Mouse (Mus musculus) forebrain, postnatal 0 days (tissue): ENCODE measurements at regions not wholly inside any gene's neighbourhood (a gene's known extent, or its start where the extent isn't known, plus 50 kb on each side); places are given as distances from the start of the nearest gene placed in this dataset.

Experiments used
- ATAC-seq: fragments of 200-750 bp; cut with Nextera tagmentation; 2 replicates; pipeline ENCODE4 v1.8.0; 2017; ENCODE audit warnings: mild to moderate bottlenecking, moderate library complexity
- DNase-seq: peaks from one replicate; pipeline ENCODE4 v3.0.0-alpha.2; 2015
- H3K27ac ChIP-seq: fragments of 300-500 bp; sonication (generic); 2 replicates; pipeline ENCODE4 v1.5.1; 2014; ENCODE audit warnings: low read depth, mild to moderate bottlenecking, antibody characterized with exemption, low read length, moderate library complexity, mixed read lengths
- H3K27me3 ChIP-seq: fragments of 300-500 bp; sonication (generic); 2 replicates; pipeline ENCODE4 v1.6.1; 2014; ENCODE audit warnings: mild to moderate bottlenecking, low read length, mixed read lengths; ENCODE audit not compliant: insufficient read depth
- H3K36me3 ChIP-seq: fragments of 300-500 bp; sonication (generic); 2 replicates; pipeline ENCODE4 v1.6.1; 2014; ENCODE audit warnings: mild to moderate bottlenecking, moderate library complexity; ENCODE audit not compliant: insufficient read depth
- H3K4me1 ChIP-seq: fragments of 300-500 bp; sonication (generic); 2 replicates; pipeline ENCODE4 v1.6.1; 2014; ENCODE audit warnings: antibody characterized with exemption; ENCODE audit not compliant: insufficient read depth
- H3K4me2 ChIP-seq: fragments of 300-500 bp; sonication (generic); 2 replicates; pipeline ENCODE4 v1.6.1; 2014; ENCODE audit warnings: low read depth, mild to moderate bottlenecking, moderate library complexity
- H3K4me3 ChIP-seq: fragments of 300-500 bp; sonication (generic); 2 replicates; pipeline ENCODE4 v1.5.1; 2014; ENCODE audit warnings: low read depth, low read length, mixed read lengths
- H3K9ac ChIP-seq: fragments of 300-500 bp; sonication (generic); 2 replicates; pipeline ENCODE4 v1.6.1; 2014; ENCODE audit warnings: mild to moderate bottlenecking
- H3K9me3 ChIP-seq: fragments of 300-500 bp; sonication (generic); 2 replicates; pipeline ENCODE4 v1.6.1; 2016; ENCODE audit warnings: low read length
- CTCF ChIP-seq: sonication (generic); IDR thresholded peaks from 2 replicates; pipeline ENCODE4 v1.5.1; 2016; ENCODE audit warnings: antibody characterized with exemption, control low read depth, low read depth
- WGBS: fragments of 180-500 bp; shearing (Covaris S2); extraction: QIAGEN DNeasy Blood & Tissue Kit; methylation state at CpG from one replicate; pipeline ENCODE4 v1.1.7; 2014; 5-methylcytosine and 5-hydroxymethylcytosine counted together

DNA sequence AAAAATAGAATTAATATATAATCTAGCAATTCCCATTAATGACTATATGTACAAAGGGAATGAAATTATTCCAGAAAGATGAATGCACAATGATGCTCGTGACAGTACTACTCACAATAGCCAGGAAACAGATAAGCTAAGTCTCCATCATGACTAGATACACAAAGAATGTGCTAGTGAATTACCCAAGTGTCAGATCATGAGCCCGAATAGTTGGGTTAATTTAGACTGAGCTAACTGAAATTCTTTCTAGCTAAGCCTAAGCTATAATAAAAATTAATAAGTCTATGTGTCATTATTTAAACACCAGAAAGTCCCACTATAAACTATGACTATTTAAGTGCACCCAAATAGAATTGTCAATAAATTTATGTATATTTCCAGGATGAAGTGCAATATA, 418.4 kb upstream of the Gm10306 start:
- Histone ChIP-seq H3K4me3 (no peak overlapping the region), H3K27ac (no peak overlapping the region), H3K27me3 (no peaks in the 10 kb centered on the region), H3K4me1 (no peaks in the 10 kb centered on the region), H3K9ac (no peak overlapping the region), H3K9me3 (no peaks in the 10 kb centered on the region), H3K36me3 (no peaks in the 10 kb centered on the region), H3K4me2 (no peak overlapping the region)
- no peak for ATAC-seq
- TF ChIP-seq CTCF = no peak
- DNase-seq = no peak
- 81% methylated on average over 2 of the region's 2 CpGs for WGBS

DNA sequence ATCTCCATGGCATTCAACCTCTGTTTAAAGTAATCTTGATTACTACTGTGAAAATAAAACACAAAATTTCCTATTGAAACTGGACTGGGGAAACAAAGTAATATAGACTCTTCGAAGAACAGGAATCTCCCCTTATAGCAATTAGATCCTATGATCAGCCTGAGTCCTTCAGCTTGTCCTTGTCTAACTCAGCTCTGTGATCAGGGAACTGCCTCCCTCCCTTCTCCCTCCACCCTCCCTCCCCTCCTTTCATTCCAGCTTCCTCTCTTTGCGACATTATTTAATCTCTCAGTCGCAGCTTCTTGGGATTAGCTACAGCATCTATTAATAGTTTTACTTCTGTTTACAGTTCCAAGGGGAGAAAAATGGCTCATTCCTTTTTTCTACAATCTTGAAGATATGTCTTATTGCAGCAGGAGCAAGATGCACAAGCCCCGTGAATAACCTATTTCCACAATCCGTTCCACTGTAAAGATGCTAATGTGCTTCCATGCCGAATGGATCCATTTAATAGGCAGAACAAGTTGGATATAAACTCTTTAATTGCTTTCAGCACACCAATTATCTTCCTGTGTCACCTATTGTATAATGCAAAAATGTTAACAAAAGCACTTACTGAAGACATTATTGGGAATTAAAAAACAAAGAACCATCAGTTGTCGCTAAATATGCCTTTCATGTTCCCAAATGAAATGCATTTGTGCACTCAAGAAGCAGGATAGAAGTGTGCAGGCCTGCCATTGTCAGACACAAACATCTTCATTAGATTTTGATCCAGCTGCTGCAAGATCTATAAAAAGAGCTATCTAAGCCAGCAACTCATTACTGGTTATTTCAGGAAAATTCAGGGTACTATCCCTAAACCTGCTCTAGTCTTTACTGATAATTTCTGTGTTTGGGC, 411.2 kb upstream of the Gm10306 start:
- no peak overlapping the region for H3K27ac ChIP-seq
- no peaks in the 10 kb centered on the region for H3K4me1 ChIP-seq
- H3K9ac ChIP-seq = no peak overlapping the region
- ATAC-seq (peak; percentile 60; the same call in 1 of the 2 replicates), DNase-seq (peak; percentile 11)
- no peak overlapping the region for H3K4me2 ChIP-seq
- H3K9me3 ChIP-seq = no peaks in the 10 kb centered on the region
- no peak for TF ChIP-seq CTCF
- WGBS = 10% methylated on average over 7 of the region's 7 CpGs
- H3K27me3 ChIP-seq = no peaks in the 10 kb centered on the region
- H3K4me3 ChIP-seq = no peak overlapping the region
- H3K36me3 ChIP-seq = no peaks in the 10 kb centered on the region

DNA sequence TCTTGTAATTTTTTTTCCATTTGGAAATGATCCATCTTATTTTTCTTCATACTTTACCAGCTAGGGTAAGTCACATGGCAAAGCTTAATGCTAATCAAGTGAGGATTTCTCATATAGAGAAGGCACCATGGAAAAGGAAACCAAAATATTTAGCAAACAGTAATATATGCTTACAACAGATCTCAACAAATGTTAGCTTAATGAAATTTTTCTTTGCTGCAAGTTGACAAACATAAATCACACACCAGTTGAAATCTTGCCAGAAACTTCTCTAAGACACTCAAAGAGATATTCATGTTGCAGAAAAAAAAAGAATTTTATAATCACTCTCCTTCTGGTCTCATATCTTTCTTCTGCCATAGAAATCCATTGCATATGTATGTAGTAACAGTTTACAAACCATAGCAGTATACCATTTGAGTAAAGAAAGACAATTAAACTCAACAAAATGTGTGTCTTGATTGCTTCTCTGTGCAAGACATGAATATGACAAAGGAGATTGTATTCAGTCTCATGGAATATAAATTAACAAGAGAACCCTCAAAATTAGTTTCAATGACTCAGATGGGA, 408.3 kb upstream of the Gm10306 start:
- Histone ChIP-seq H3K9ac (no peak overlapping the region), H3K36me3 (no peaks in the 10 kb centered on the region), H3K4me2 (no peak overlapping the region), H3K27me3 (no peaks in the 10 kb centered on the region), H3K4me3 (no peak overlapping the region), H3K27ac (no peak overlapping the region), H3K9me3 (no peaks in the 10 kb centered on the region), H3K4me1 (no peaks in the 10 kb centered on the region)
- peak; percentile 46 for DNase-seq
- no peak for TF ChIP-seq CTCF
- ATAC-seq = peak; percentile 52

DNA sequence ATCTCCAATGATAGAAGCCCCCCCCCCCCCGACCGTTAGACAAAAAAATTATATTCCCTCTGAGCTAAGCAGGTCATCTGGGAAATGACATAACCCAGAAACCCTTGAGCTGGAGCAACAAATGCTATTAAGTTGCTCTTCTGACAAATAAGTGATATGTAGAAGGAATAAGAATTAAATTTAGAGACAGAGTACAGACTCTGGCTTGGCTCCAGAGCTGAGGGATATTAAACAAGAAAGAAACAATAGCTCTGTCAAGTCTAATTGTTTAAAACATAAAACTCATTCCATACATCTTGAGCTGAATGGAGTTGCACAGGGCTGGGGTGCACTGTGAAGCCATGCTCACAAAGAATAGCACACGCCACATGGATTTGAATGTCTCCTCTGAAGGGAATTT, 407.3 kb upstream of the Gm10306 start:
- ATAC-seq = no peak
- no peak overlapping the region for H3K4me3 ChIP-seq
- H3K36me3 ChIP-seq = no peaks in the 10 kb centered on the region
- H3K9me3 ChIP-seq = no peaks in the 10 kb centered on the region
- no peaks in the 10 kb centered on the region for H3K4me1 ChIP-seq
- TF ChIP-seq CTCF = no peak
- H3K4me2 ChIP-seq = no peak overlapping the region
- no peak overlapping the region for H3K27ac ChIP-seq
- no peak for DNase-seq
- no peak overlapping the region for H3K9ac ChIP-seq
- no peaks in the 10 kb centered on the region for H3K27me3 ChIP-seq
- 64% methylated on average over 3 of the region's 3 CpGs for WGBS

DNA sequence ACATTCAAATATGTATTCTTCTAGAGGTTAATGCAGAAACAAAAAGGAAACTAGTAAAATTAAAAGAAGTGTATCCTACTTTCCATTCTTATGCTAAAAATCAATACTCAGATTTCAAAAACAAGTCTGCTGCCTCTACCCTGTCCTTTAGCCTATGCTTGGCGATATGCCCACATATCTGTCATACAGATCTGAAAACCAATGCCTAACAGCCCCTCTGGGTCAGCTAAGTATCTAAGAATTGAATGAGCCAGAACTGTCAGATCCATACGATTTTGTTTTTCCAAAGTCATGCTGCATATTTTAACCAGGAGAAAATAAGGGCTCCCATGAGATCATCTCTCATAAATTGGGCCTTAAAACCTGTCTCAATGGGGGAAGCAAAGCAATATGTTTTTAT, 395.7 kb upstream of the Gm10306 start:
- TF ChIP-seq CTCF = no peak
- Histone ChIP-seq H3K9ac (no peak overlapping the region), H3K4me3 (no peak overlapping the region), H3K27me3 (peaks cover 3% of the 10 kb centered on the region; the same call in 1 of the 2 replicates), H3K4me1 (no peaks in the 10 kb centered on the region), H3K36me3 (no peaks in the 10 kb centered on the region), H3K27ac (no peak overlapping the region), H3K4me2 (no peak overlapping the region), H3K9me3 (no peaks in the 10 kb centered on the region)
- 71% methylated on average over 2 of the region's 2 CpGs for WGBS
- no peak for ATAC-seq
- DNase-seq = no peak

DNA sequence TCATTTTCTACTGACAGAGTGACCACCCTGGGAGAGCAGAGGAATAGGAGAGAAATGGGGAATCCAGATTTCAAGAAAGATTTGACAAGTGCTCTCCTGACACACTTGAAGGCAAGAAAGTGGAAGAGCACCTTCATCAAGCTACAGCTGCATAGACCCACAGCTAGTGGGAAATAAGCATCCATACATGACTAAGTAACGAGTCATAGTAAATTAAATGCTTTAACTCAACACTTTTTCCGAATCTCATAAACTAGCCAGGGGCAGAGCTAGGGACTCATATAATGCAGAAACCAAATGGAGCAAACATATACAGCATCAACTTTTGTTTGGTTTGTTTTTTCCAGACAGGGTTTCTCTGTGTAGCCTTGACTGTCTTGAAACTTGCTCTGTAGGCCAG, 383.2 kb upstream of the Gm10306 start:
- 92% methylated on average over 2 of the region's 2 CpGs for WGBS
- Histone ChIP-seq H3K27ac (no peak overlapping the region), H3K4me3 (no peak overlapping the region), H3K9me3 (no peaks in the 10 kb centered on the region), H3K27me3 (no peaks in the 10 kb centered on the region), H3K9ac (no peak overlapping the region), H3K4me2 (no peak overlapping the region), H3K36me3 (no peaks in the 10 kb centered on the region), H3K4me1 (no peaks in the 10 kb centered on the region)
- DNase-seq = no peak
- no peak for ATAC-seq
- TF ChIP-seq CTCF = no peak

DNA sequence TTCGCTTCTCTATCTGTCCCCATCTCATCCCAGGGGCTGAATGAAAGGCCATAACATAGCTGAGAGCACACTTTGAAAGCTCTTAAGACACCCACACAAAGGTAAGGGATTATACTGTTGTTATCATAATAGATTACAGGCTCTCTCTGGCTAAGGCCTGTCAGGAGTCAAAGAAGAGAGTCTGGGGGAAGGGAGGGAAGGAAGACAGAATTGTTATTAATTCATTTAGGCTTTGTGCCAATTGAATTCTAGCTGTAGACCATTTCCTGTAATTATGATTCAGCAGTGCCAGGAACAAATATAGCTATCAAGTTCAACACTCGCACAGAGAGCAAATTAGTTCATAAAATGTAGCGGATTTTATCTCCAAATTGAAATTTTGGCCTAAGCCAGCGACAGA, 369.3 kb upstream of the Gm10306 start:
- ATAC-seq = peak; percentile 53; the same call in 1 of the 2 replicates
- no peak overlapping the region for H3K9ac ChIP-seq
- TF ChIP-seq CTCF = no peak
- no peaks in the 10 kb centered on the region for H3K36me3 ChIP-seq
- H3K27ac ChIP-seq = no peak overlapping the region
- H3K4me2 ChIP-seq = no peak overlapping the region
- no peak overlapping the region for H3K4me3 ChIP-seq
- WGBS = 37% methylated on average over 4 of the region's 4 CpGs
- peak; percentile 4 for DNase-seq
- H3K9me3 ChIP-seq = no peaks in the 10 kb centered on the region
- H3K4me1 ChIP-seq = no peaks in the 10 kb centered on the region
- no peaks in the 10 kb centered on the region for H3K27me3 ChIP-seq
